Mouse (Mus musculus) neural tube, embryonic 11.5 days (tissue): ENCODE data around the gene Ttll9. TPM values are rescaled to one million over a fixed set of nuclear protein-coding genes. Genes with fewer than 3 reads are reported as not detected.

Experiments used
- ATAC-seq: fragments of 200-750 bp; cut with Nextera tagmentation; 2 replicates; pipeline ENCODE4 v1.8.0; 2017; ENCODE audit warnings: moderate number of reproducible peaks, mild to moderate bottlenecking, moderate TSS enrichment, moderate library complexity; ENCODE audit not compliant: insufficient read depth, low FRiP score, low TSS enrichment
- DNase-seq: peaks from one replicate; pipeline ENCODE4 v3.0.0-alpha.2; 2015; ENCODE audit warnings: low spot score
- H3K27ac ChIP-seq: fragments of 300-500 bp; sonication (generic); 2 replicates; pipeline ENCODE4 v1.5.1; 2014; ENCODE audit warnings: low read depth, mild to moderate bottlenecking, low read length
- H3K27me3 ChIP-seq: fragments of 300-500 bp; sonication (generic); 2 replicates; pipeline ENCODE4 v1.6.1; 2014; ENCODE audit warnings: mild to moderate bottlenecking, low read length, mixed read lengths; ENCODE audit not compliant: control insufficient read depth, insufficient read depth
- H3K36me3 ChIP-seq: fragments of 300-500 bp; sonication (generic); 2 replicates; pipeline ENCODE4 v1.6.1; 2014; ENCODE audit warnings: mild to moderate bottlenecking, low read length, moderate library complexity, mixed read lengths; ENCODE audit not compliant: control insufficient read depth, insufficient read depth
- H3K4me1 ChIP-seq: fragments of 300-500 bp; sonication (generic); 2 replicates; pipeline ENCODE4 v1.6.1; 2014; ENCODE audit warnings: low read length, mixed read lengths; ENCODE audit not compliant: control insufficient read depth, insufficient read depth
- H3K4me2 ChIP-seq: fragments of 300-500 bp; sonication (generic); 2 replicates; pipeline ENCODE4 v1.6.1; 2014; ENCODE audit warnings: low read depth, mild to moderate bottlenecking, moderate library complexity
- H3K4me3 ChIP-seq: fragments of 300-500 bp; sonication (generic); 2 replicates; pipeline ENCODE4 v1.5.1; 2014; ENCODE audit warnings: low read depth, low read length
- H3K9ac ChIP-seq: fragments of 300-500 bp; sonication (generic); 2 replicates; pipeline ENCODE4 v1.6.1; 2014; ENCODE audit warnings: mild to moderate bottlenecking, low read length
- H3K9me3 ChIP-seq: fragments of 300-500 bp; sonication (generic); 2 replicates; pipeline ENCODE4 v1.6.1; 2016; ENCODE audit warnings: low read length; ENCODE audit not compliant: control insufficient read depth
- WGBS: fragments of 180-500 bp; shearing (Covaris S2); extraction: QIAGEN DNeasy Blood & Tissue Kit; methylation state at CpG from one replicate; pipeline ENCODE4 v1.1.7; 2014; 5-methylcytosine and 5-hydroxymethylcytosine counted together
- polyA plus RNA-seq: library from polyadenylated mRNA; unstranded; fragments of >200 nt; fragmentation: Nextera tagmentation; extraction: Ambion mirVana; gene quantifications from 2 replicates; pipeline ENCODE4 v1.2.1, GENCODE M21; 2014

The Ttll9 gene
- polyA plus RNA-seq, 1 experiment from 2014 or later = 1.7 TPM

DNA sequence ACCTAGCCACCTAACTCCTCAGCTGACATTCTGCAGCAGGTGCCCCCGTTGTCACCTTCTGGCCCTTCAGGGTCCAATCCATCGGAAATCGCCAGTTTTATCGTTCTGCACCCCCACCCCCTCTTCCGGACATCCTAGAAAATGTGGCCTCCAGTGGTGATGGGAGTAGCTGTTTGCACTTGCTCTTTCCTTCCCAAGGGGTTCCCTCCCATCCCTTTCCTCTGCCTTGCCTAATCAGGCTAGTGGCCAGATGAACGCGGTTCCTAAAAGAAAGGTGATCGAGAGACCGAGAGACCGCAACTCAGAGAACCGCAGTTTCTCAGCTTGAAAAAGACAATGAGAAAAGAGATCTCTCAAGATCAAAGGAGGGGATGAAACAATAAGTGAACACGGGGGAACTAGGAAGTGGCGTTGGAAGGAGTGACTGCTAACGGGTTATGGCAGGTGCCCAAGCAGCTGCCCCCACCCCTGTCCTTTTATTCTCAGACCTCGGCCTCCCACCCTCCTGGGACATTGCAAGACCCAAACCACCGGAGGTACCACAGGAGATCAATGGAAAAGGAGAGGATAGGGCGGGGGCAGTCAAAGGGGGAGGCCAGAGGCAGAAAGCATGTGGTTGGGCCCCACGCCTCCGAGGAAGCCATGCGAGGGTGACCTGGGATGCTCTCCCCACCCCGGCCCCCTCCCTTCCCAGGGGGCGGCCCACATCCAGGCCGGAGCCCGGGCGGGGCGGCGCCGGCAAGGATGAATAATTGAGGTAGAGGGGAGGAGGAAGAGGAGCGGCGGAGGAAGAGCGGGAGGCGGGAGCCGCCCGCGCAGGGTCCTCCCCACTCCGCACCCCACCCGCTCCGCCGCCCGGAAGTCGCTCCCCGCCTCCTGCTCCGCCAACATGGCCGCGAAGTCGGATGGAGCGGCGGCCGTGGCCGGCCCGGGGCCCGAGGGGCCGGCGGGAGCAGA lies 69.1 kb downstream of the Ttll9 start, which contains the start of gene Xkr7:
Gene Xkr7, plus strand, starts transcription at position 727 of the 957 bp plus-strand sequence.
- no peaks in the 10 kb centered on the region for H3K9me3 ChIP-seq
- under 1% methylated on average over 41 of the region's 54 CpGs for WGBS
- H3K36me3 ChIP-seq = no peaks in the 10 kb centered on the region
- peak within 1 kb of the TSS; percentile 51 for H3K4me3 ChIP-seq
- H3K4me2 ChIP-seq = peak within 1 kb of the TSS; percentile 64
- H3K4me1 ChIP-seq = peaks cover 3% of the 10 kb centered on the region; the same call in 1 of the 2 replicates
- peaks cover 21% of the 10 kb centered on the region for H3K27me3 ChIP-seq
- DNase-seq = peak; percentile 72
- peak; percentile 83 for ATAC-seq
- peak within 1 kb of the TSS; percentile 44 for H3K9ac ChIP-seq
- peak within 1 kb of the TSS; percentile 65 for H3K27ac ChIP-seq

GRCm38 (mm10) chr2:153032083-153032842 lies 70.0 kb downstream of the Ttll9 start:
- 1% methylated on average over 39 of the region's 58 CpGs for WGBS
- ATAC-seq = peak; percentile 70
- H3K9ac ChIP-seq = peak overlapping the region; percentile 44

DNA sequence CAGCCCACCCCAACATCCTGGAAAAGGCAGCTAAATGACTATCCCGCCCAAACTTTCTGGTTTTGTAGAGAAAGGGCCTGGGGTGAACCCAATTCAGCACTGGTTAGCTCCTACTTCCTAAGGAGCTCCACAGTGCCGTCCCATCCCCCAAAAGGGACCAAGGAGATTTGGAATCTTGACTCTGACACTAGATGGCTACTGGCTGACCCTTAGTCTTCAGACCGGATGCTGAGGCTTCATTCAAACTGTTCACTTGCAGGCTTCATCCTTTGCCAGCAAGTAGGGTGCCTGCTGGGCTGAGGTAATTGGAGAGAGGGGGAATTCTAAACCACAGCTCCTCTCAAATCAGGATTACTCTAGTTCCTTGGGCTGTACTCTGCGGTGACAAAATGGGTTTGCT lies 70.7 kb downstream of the Ttll9 start:
- Histone ChIP-seq H3K9ac (0 out of 2 replicates have a peak overlapping the region, but pooled peaks have one; percentile 44), H3K4me1 (peaks cover 3% of the 10 kb centered on the region; the same call in 1 of the 2 replicates), H3K27me3 (peaks cover 21% of the 10 kb centered on the region), H3K9me3 (no peaks in the 10 kb centered on the region), H3K4me3 (peak overlapping the region; percentile 51), H3K36me3 (no peaks in the 10 kb centered on the region), H3K4me2 (peak overlapping the region; percentile 64), H3K27ac (no peak overlapping the region)
- ATAC-seq = no peak
- DNase-seq = no peak
- WGBS = 13% methylated on average over 4 of the region's 4 CpGs

More at GRCm38 (mm10) chr2:153032083-153032842, 70.0 kb downstream of the Ttll9 start:
- no peaks in the 10 kb centered on the region for H3K9me3 ChIP-seq
- H3K4me2 ChIP-seq = peak overlapping the region; percentile 64
- H3K27ac ChIP-seq = peak overlapping the region; percentile 65
- DNase-seq = peak; percentile 88
- no peaks in the 10 kb centered on the region for H3K36me3 ChIP-seq
- H3K4me1 ChIP-seq = peaks cover 3% of the 10 kb centered on the region; the same call in 1 of the 2 replicates
- peaks cover 21% of the 10 kb centered on the region for H3K27me3 ChIP-seq
- H3K4me3 ChIP-seq = peak overlapping the region; percentile 51

GRCm38 (mm10) chr2:153033545-153034230 lies 71.4 kb downstream of the Ttll9 start:
- 75% methylated on average over 5 of the region's 5 CpGs for WGBS
- H3K27ac ChIP-seq = no peak overlapping the region
- peak overlapping the region; percentile 64 for H3K4me2 ChIP-seq
- peaks cover 3% of the 10 kb centered on the region; the same call in 1 of the 2 replicates for H3K4me1 ChIP-seq
- DNase-seq (no peak), ATAC-seq (no peak)
- H3K9ac ChIP-seq = no peak overlapping the region
- H3K4me3 ChIP-seq = peak overlapping the region; percentile 51
- H3K36me3 ChIP-seq = no peaks in the 10 kb centered on the region
- H3K27me3 ChIP-seq = peaks cover 21% of the 10 kb centered on the region
- no peaks in the 10 kb centered on the region for H3K9me3 ChIP-seq

DNA sequence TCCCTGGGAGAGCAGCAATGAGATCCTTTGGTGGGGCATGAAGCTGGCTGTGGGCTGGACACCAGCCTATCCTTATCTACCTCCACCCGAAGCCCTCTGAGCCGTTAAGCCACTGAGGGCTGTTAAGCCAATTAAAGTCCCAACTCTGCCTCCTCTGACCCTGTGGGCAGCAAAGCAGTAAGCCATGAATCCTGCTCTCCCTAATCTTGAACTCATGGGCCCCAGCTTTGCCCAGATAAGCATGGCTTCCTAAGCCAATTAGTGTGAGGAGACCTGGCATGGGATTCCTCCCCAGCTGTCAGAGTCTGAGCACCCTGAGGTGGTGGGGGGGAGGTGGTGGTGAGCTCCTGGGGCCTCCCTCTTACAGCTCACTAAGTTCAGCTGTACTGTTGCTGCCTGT lies 74.4 kb downstream of the Ttll9 start:
- WGBS = 35% methylated on average over 2 of the region's 2 CpGs
- no peak for ATAC-seq
- peaks cover 2% of the 10 kb centered on the region; the same call in 1 of the 2 replicates for H3K4me1 ChIP-seq
- no peak overlapping the region for H3K9ac ChIP-seq
- H3K4me3 ChIP-seq = no peak overlapping the region
- no peak for DNase-seq
- no peaks in the 10 kb centered on the region for H3K36me3 ChIP-seq
- no peaks in the 10 kb centered on the region for H3K9me3 ChIP-seq
- H3K27ac ChIP-seq = no peak overlapping the region
- H3K4me2 ChIP-seq = no peak overlapping the region
- peaks cover 8% of the 10 kb centered on the region for H3K27me3 ChIP-seq

DNA sequence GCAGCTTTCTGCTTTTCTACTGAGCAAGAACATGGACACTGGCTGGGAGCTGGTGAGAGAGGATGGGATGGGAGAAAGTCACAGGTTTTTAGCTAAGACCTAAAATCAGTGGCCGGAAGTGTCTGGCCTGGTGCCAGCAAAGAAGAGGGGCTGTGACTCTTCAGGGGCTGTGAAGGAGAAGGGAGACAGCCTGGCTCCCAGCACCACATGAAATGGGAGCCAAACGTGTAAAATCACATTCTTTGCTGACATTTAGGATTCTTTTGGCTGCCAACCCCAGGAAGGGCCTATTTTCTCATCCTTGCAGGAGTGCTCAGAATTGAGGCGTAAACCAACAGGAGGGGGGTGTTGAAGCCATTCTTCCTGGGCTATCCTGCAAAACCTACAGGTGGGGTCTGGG lies 81.6 kb downstream of the Ttll9 start:
- no peak overlapping the region for H3K4me3 ChIP-seq
- H3K4me1 ChIP-seq = no peaks in the 10 kb centered on the region; the same call in 1 of the 2 replicates
- H3K27ac ChIP-seq = no peak overlapping the region
- 67% methylated on average over 3 of the region's 3 CpGs for WGBS
- H3K27me3 ChIP-seq = no peaks in the 10 kb centered on the region
- ATAC-seq = no peak
- no peaks in the 10 kb centered on the region for H3K36me3 ChIP-seq
- DNase-seq = no peak
- no peaks in the 10 kb centered on the region for H3K9me3 ChIP-seq
- no peak overlapping the region for H3K9ac ChIP-seq
- no peak overlapping the region for H3K4me2 ChIP-seq

- Histone ChIP-seq H3K27me3 (no peaks in the 10 kb centered on the region), H3K9ac (no peak overlapping the region), H3K4me1 (no peaks in the 10 kb centered on the region; the same call in 1 of the 2 replicates), H3K4me3 (no peak overlapping the region), H3K9me3 (no peaks in the 10 kb centered on the region), H3K36me3 (no peaks in the 10 kb centered on the region), H3K27ac (no peak overlapping the region), H3K4me2 (no peak overlapping the region)
- ATAC-seq (no peak), DNase-seq (peak; percentile 39)
- 61% methylated on average over 8 of the region's 8 CpGs for WGBS
Observed at GRCm38 (mm10) chr2:153045884-153046299, 83.6 kb downstream of the Ttll9 start.

DNA sequence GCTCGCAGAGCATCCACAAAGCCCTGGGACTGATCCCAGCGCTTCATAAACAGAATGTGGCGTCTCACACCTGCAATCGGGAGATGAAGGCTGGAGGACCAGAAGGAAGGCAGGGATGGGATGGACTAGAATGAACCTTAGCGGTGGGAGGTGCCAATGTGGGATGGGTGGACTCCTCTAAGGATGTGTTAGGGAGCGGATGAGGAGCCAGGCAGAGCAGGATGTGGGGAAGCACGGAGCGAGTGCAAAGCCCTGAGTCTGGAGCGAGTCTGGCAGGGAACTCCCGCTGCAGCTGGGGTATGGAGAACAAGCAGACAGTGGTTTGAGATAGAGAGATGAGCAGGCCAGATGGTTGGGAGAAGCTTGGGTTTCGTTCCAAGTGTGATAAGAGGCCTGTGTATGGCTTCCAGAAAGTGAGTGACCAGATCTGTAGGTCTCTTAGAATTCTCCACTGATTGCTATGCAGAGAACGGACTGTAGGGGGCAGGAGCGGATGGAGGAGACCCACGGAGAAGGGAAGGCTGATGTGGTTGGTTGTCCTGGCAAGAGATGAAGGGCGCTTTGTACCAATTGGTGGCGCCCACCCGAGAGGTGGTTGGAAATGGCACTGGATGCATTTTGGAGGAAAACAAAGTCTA lies 85.7 kb downstream of the Ttll9 start:
- ATAC-seq = no peak
- H3K27me3 ChIP-seq = peaks cover 15% of the 10 kb centered on the region
- no peaks in the 10 kb centered on the region; the same call in 1 of the 2 replicates for H3K4me1 ChIP-seq
- H3K36me3 ChIP-seq = no peaks in the 10 kb centered on the region
- no peak overlapping the region for H3K27ac ChIP-seq
- H3K9ac ChIP-seq = no peak overlapping the region
- 41% methylated on average over 17 of the region's 17 CpGs for WGBS
- no peak overlapping the region for H3K4me3 ChIP-seq
- H3K9me3 ChIP-seq = no peaks in the 10 kb centered on the region
- peak; percentile 50 for DNase-seq
- H3K4me2 ChIP-seq = no peak overlapping the region
